Mouse (Mus musculus): ENCODE measurements around the gene Rbms1. TPM values are rescaled to one million over a fixed set of nuclear protein-coding genes. Genes with fewer than 3 reads are reported as not detected.

The Rbms1 gene
- total and polyA plus RNA-seq, 3 experiments = 10.1 to 27.4 TPM; not detected in 1

- Histone ChIP-seq H3K9ac (ENCODE audit: control insufficient read depth, low read depth, low read length, poor library complexity, severe bottlenecking) (no peak overlapping the region), H3K4me1 (ENCODE audit: control insufficient read depth in 1 of 2, insufficient read depth in 2 of 2, low read length in 2 of 2) (no peaks in the 10 kb centered on the region)
- no peak for TF ChIP-seq ELF1 (IDR thresholded peaks at IDR 0.05; ENCODE audit: low read depth, low read length)
- no peak for TF ChIP-seq E2F4 (IDR thresholded peaks at IDR 0.05; ENCODE audit: borderline replicate concordance, low read depth, low read length)
- no peak for TF ChIP-seq MYB (IDR thresholded peaks at IDR 0.05; ENCODE audit: low read depth, low read length)
- no peak for TF ChIP-seq MAX (IDR thresholded peaks at IDR 0.05; ENCODE audit: low read length)
- no peak for TF ChIP-seq MXI1 (IDR thresholded peaks at IDR 0.05; ENCODE audit: low read depth, low read length)
- no peak for TF ChIP-seq ETS1 (IDR thresholded peaks at IDR 0.05; ENCODE audit: low read depth, low read length)
- no peak for TF ChIP-seq NRF1 (IDR thresholded peaks at IDR 0.05; ENCODE audit: insufficient read depth, low read depth, low read length, poor library complexity, severe bottlenecking)
- no peak for TF ChIP-seq POLR2AphosphoS2 (IDR thresholded peaks at IDR 0.05; ENCODE audit: low read length)
- TF ChIP-seq NELFE (IDR thresholded peaks at IDR 0.05; ENCODE audit: low read depth, low read length) = no peak
- no peak for TF ChIP-seq ZKSCAN1 (IDR thresholded peaks at IDR 0.05; ENCODE audit: low read depth, low read length)
- TF ChIP-seq JUND (IDR thresholded peaks at IDR 0.05; ENCODE audit: low read depth, low read length) = no peak
- TF ChIP-seq BHLHE40 (IDR thresholded peaks at IDR 0.05; ENCODE audit: borderline replicate concordance, low read depth, low read length) = no peak
- no peak for TF ChIP-seq ZMIZ1 (IDR thresholded peaks at IDR 0.05; ENCODE audit: low read depth, low read length)
- TF ChIP-seq RAD21 (IDR thresholded peaks at IDR 0.05; ENCODE audit: low read depth, low read length) = no peak
- no peak for TF ChIP-seq TAL1 (IDR thresholded peaks at IDR 0.05; ENCODE audit: low read length)
- no peak for TF ChIP-seq MEF2A (IDR thresholded peaks at IDR 0.05; ENCODE audit: extremely low read depth, insufficient replicate concordance, low read depth, low read length, poor library complexity, severe bottlenecking)
- TF ChIP-seq CHD2 (IDR thresholded peaks at IDR 0.05; ENCODE audit: low read length) = no peak
- TF ChIP-seq POLR2AphosphoS5 (IDR thresholded peaks at IDR 0.05; ENCODE audit: borderline replicate concordance, low read depth, low read length) = no peak
- TF ChIP-seq USF1 (IDR thresholded peaks at IDR 0.05; ENCODE audit: low read depth, low read length) = no peak
- no peak for TF ChIP-seq EP300 (IDR thresholded peaks at IDR 0.05; ENCODE audit: low read depth in 1 of 2, low read length in 2 of 2)
These were observed 159.6 kb downstream of the Rbms1 start for GRCm38 (mm10) chr2:60803377-60803776.

DNA sequence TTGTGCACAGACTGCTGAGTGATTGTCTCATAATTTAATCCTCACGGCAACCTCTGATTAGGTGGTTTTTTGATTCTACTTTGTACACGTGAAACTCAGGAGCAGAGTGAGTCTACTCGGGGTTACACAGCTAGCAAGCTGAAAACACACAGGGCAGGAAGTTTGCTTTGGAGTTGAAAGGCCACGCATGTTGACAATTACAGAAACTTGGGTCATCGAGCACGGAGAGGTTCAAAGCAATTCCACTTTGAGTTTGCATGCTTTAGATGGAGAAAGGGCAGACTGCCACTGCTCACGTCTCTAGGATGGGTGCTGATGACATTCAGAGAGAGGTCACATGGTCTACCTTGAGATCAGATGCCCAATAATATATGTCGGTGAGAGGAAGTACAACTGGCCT, 160.2 kb downstream of the Rbms1 start:
- no peaks in the 10 kb centered on the region for H3K4me1 ChIP-seq (ENCODE audit: control insufficient read depth in 1 of 2, insufficient read depth in 2 of 2, low read length in 2 of 2)
- no peaks in the 10 kb centered on the region for H3K36me3 ChIP-seq (ENCODE audit: control insufficient read depth in 1 of 2, insufficient read depth in 2 of 2, low read length in 2 of 2)
- no peaks in the 10 kb centered on the region for H3K27me3 ChIP-seq (ENCODE audit: control insufficient read depth in 1 of 2, insufficient read depth in 2 of 2, low read length in 2 of 2)
- H3K9ac ChIP-seq (ENCODE audit: control insufficient read depth, low read depth, low read length, poor library complexity, severe bottlenecking) = no peak overlapping the region
- H3K27ac ChIP-seq (ENCODE audit: control insufficient read depth, low read depth, low read length) = no peak overlapping the region
- no peaks in the 10 kb centered on the region for H3K9me3 ChIP-seq (replicated peaks; ENCODE audit: insufficient read depth, low read length)
- TF ChIP-seq MAX (IDR thresholded peaks at IDR 0.05; ENCODE audit: low read length) = no peak
- no peak for TF ChIP-seq POLR2AphosphoS2 (IDR thresholded peaks at IDR 0.05; ENCODE audit: low read length)
- H3K79me2 ChIP-seq (ENCODE audit: control insufficient read depth, insufficient read depth, low read length, poor library complexity) = no peaks in the 10 kb centered on the region
- no peak for DNase-seq (ENCODE audit: low read depth, low spot score)
- no peak overlapping the region for H3K4me3 ChIP-seq (ENCODE audit: control insufficient read depth in 1 of 2, insufficient read depth in 1 of 2, low read depth in 2 of 2, low read length in 2 of 2)

More at GRCm38 (mm10) chr2:60803377-60803776, 159.6 kb downstream of the Rbms1 start:
- no peak overlapping the region for H3K4me3 ChIP-seq (ENCODE audit: control insufficient read depth in 1 of 2, insufficient read depth in 1 of 2, low read depth in 2 of 2, low read length in 2 of 2)
- no peak for DNase-seq (ENCODE audit: low read depth, low spot score)
- H3K9me3 ChIP-seq (replicated peaks; ENCODE audit: insufficient read depth, low read length) = no peaks in the 10 kb centered on the region
- H3K27ac ChIP-seq (ENCODE audit: control insufficient read depth, low read depth, low read length) = no peak overlapping the region
- no peaks in the 10 kb centered on the region for H3K79me2 ChIP-seq (ENCODE audit: control insufficient read depth, insufficient read depth, low read length, poor library complexity)
- H3K36me3 ChIP-seq (ENCODE audit: control insufficient read depth in 1 of 2, insufficient read depth in 2 of 2, low read length in 2 of 2) = no peaks in the 10 kb centered on the region
- no peaks in the 10 kb centered on the region for H3K27me3 ChIP-seq (ENCODE audit: control insufficient read depth in 1 of 2, insufficient read depth in 2 of 2, low read length in 2 of 2)
